Mouse (Mus musculus): Measurements from ENCODE around the gene E330014E10Rik. TPM values are rescaled to one million over a fixed set of nuclear protein-coding genes. Genes with fewer than 3 reads are reported as not detected.
"Not testable (repeated sequence)": the region's sequence is repeated elsewhere in the genome, so short reads cannot be mapped to it uniquely, and the experiment has no call there.

Gene E330014E10Rik
- not detected in 2 replicates for polyA plus RNA-seq (2015; fragmentation: Nextera tagmentation; extraction: Ambion mirVana)

DNA sequence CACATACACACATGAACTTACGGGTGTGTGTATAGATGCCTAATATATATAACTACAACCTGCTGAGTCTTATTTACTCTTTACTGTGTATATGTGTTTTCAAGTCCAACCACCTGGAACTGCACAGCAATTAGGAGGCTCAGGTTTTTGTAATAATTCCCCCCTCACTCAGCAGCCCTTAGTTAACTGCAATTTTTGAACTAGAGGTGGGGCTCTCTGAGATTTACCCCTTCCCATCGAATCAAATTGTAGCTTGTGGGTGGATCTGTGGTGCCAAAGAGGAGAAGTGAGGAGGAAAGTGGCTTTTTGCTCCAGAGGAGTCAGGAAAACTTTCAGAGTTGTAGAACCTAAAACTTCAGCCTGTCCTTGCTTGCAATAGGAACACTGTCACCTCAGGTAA is at the start of gene E330014E10Rik:
Gene E330014E10Rik, plus strand, starts transcription at position 301 of the 400 bp plus-strand sequence.
- H3K36me3 ChIP-seq; H3K4me1 ChIP-seq; H3K27ac ChIP-seq; H3K9ac ChIP-seq; H3K9me3 ChIP-seq; H3K4me2 ChIP-seq; ATAC-seq (ENCODE audit: insufficient number of reproducible peaks, low FRiP score, low TSS enrichment, low read depth); H3K27me3 ChIP-seq; H3K4me3 ChIP-seq: not testable (repeated sequence)
- WGBS, result no CpG with 5 or more reads among the region's 2 CpGs

DNA sequence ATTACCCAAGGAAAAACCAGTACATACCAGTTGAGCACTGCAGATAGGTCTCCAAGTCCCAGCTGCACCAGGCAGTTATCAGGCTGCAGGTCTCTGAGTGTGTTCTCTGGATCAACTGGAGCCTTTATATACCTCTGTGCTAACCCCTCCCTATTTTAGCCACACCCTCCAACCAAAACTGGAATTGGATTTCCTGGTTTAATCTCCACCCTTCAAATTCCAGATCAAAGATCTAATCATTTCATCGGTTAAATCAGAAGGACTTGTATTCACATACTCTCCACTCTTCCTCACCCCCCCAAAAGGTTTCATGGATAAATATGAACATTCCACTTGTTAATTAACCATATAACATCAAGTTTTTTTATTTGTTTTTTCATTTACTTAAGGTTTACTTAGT is 39.7 kb upstream of the E330014E10Rik start, which contains the start of gene Gm7978:
Gene Gm7978, minus strand, starts transcription at position 101 of the 400 bp plus-strand sequence.
- not testable (repeated sequence) for H3K4me2 ChIP-seq; H3K27ac ChIP-seq; H3K4me3 ChIP-seq; H3K36me3 ChIP-seq; H3K4me1 ChIP-seq; H3K9me3 ChIP-seq; H3K27me3 ChIP-seq; ATAC-seq (ENCODE audit: insufficient number of reproducible peaks, low FRiP score, low TSS enrichment, low read depth); H3K9ac ChIP-seq
- no CpG with 5 or more reads among the region's 1 CpGs for WGBS

DNA sequence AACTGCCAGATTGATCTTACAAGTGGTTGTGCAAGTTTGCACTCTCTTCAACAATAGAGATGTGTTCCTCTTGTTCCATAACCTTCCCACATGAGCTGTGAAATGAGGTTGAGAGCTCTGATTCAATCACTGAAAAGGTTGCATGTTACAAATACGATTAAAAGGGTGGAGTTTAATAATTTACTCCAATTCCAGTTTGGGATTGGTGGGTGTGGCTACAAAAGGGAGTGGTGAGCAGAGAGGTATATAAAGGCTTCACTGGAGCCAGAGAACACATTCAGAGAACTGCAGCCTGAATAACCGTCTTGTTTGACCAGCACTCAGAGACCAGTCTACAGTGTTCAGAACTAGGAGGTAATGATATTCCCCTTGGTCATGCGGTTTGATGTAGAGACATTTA is 34.1 kb upstream of the E330014E10Rik start, which contains the start of gene Gm7982:
Gene Gm7982, plus strand, starts transcription at position 301 of the 400 bp plus-strand sequence.
- not testable (repeated sequence) for H3K9ac ChIP-seq; H3K4me3 ChIP-seq; H3K27ac ChIP-seq; H3K36me3 ChIP-seq; H3K27me3 ChIP-seq; H3K4me2 ChIP-seq; H3K9me3 ChIP-seq; ATAC-seq (ENCODE audit: insufficient number of reproducible peaks, low FRiP score, low TSS enrichment, low read depth); H3K4me1 ChIP-seq
- no CpG with 5 or more reads among the region's 3 CpGs for WGBS

DNA sequence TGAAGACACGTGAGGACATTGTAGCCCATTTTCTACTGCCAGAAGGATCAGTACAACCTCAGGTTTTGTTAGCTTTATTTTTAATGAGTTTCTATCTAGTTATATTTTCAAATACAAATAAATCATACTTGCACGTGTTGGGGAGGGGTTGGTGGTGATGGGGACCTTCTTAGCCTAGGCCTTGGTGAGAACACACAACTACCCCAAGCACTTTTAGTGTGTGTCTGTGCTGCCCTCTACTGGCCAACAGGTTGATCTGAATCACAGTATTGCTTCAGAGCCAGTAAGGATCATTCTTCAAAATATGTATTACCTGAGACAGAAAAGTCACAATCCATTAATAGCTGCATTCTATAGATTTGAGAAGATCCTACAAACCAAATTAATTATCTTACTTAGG is 35.1 kb downstream of the E330014E10Rik start:
- 53% methylated on average over 2 of the region's 2 CpGs for WGBS

DNA sequence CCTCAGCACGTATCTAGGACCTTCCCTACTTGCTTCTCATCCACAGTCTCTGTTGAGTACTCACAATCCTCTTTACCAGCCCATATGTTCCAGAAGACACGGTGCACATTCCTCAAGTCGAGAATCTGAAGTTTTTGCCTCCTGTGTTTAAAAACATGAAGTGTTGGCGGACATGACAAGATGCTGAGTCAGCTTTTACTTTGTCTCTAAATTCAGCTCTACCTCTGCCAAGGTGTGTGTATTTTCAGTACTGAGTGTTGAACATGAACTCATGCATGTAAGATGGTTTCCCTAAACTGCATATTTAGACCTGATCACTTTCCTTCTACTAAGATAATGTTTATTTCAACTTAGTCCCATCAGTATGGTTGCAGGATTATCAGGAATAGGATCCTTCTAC is 60.8 kb downstream of the E330014E10Rik start:
- H3K27me3 ChIP-seq, result no peaks in the 10 kb centered on the region
- H3K4me1 ChIP-seq, result no peaks in the 10 kb centered on the region
- ATAC-seq (ENCODE audit: insufficient number of reproducible peaks, low FRiP score, low TSS enrichment, low read depth), result no peak
- H3K36me3 ChIP-seq, result no peaks in the 10 kb centered on the region
- no peak overlapping the region for H3K4me3 ChIP-seq
- no peak overlapping the region for H3K27ac ChIP-seq
- H3K4me2 ChIP-seq, result no peak overlapping the region
- no peaks in the 10 kb centered on the region for H3K9me3 ChIP-seq
- 71% methylated on average over 4 of the region's 4 CpGs for WGBS
- H3K9ac ChIP-seq, result no peak overlapping the region

More for the DNA sequence above, 35.1 kb downstream of the E330014E10Rik start:
- not testable (repeated sequence) for H3K4me3 ChIP-seq; H3K4me1 ChIP-seq; H3K27ac ChIP-seq; H3K4me2 ChIP-seq; H3K27me3 ChIP-seq; H3K9ac ChIP-seq; H3K36me3 ChIP-seq; H3K9me3 ChIP-seq; ATAC-seq (ENCODE audit: insufficient number of reproducible peaks, low FRiP score, low TSS enrichment, low read depth)

DNA sequence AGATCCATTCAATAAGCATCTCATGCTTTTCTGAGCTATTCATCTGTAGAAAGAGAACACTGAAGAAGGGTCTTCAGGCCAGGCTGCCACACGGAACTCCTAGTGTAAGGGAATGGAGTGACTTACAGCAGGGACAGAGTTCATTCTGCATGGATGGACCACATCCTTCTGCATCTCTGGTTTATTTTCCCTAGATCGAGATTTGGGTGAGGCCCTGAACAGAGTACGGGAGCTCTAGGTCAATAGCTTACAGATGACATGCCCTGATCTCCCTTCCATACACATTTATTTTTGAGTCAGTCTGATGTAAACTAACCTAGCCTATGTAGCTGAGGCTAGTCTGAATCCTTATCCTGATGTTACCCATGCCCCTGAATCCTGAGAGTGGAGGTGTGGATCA is 78.2 kb downstream of the E330014E10Rik start:
- WGBS, result 85% methylated on average over 3 of the region's 3 CpGs
- no peaks in the 10 kb centered on the region for H3K36me3 ChIP-seq
- H3K27me3 ChIP-seq, result no peaks in the 10 kb centered on the region
- H3K27ac ChIP-seq, result no peak overlapping the region
- H3K9ac ChIP-seq, result no peak overlapping the region
- no peaks in the 10 kb centered on the region for H3K9me3 ChIP-seq
- no peak for ATAC-seq (ENCODE audit: insufficient number of reproducible peaks, low FRiP score, low TSS enrichment, low read depth)
- H3K4me2 ChIP-seq, result no peak overlapping the region
- H3K4me1 ChIP-seq, result no peaks in the 10 kb centered on the region
- H3K4me3 ChIP-seq, result no peak overlapping the region

Other genes with a start within 250 kb of the E330014E10Rik start
- gene Gm7971, start 181.1 kb upstream of the E330014E10Rik start, polyA plus RNA-seq (2015; fragmentation: Nextera tagmentation; extraction: Ambion mirVana), result not detected in 2 replicates
- not detected in 2 replicates for gene Gm7978, start 39.8 kb upstream of the E330014E10Rik start, polyA plus RNA-seq (2015; fragmentation: Nextera tagmentation; extraction: Ambion mirVana)
- gene Gm7982, start 34.0 kb upstream of the E330014E10Rik start, polyA plus RNA-seq (2015; fragmentation: Nextera tagmentation; extraction: Ambion mirVana), result not detected in 2 replicates
- gene Cxcl13, start 181.0 kb downstream of the E330014E10Rik start, polyA plus RNA-seq (2015; fragmentation: Nextera tagmentation; extraction: Ambion mirVana), result 0.22 and 0.71 TPM in 2 replicates